Mouse (Mus musculus) yolk sac, embryonic 10.5 days (tissue): ENCODE measurements around the gene Ctsa.
"Not testable (repeated sequence)": the region's sequence is repeated elsewhere in the genome, so short reads cannot be mapped to it uniquely, and the experiment has no call there.

Experiments used
- DNase-seq: peaks from one replicate; pipeline ENCODE4 v3.0.0-alpha.2; 2017; ENCODE audit warnings: low spot score

Ctsa gene

DNA sequence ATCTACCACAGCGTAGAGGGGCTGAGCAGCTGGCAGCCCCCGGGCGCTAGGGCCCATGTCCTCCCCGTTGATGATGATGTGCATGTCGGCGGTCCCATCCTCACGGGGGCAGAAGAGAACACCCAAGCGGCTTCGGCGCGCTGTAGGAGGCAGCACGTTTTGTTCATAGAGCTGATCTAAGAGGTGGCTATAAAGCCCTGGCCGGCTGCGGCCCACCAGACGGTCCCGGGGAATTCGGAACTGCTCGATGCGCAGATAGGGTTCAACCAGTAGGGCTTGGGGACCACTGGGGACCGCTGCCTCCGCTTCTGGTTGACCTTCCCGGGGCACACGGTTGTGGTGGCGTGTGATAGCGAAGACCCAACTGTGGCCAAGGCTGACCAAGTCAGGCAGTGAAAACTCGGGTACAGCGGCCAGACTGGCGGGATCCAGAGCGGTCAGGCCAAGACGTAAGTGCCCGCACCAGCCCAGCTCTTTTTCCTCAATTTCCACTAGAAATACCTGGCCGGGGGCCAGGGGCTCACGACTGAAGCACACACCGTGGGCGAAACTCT lies at the start of gene Ctsa:
Gene Ctsa, plus strand, starts transcription at position 126 of the 554 bp plus-strand sequence.
- DNase-seq, result peak; percentile 85

DNA sequence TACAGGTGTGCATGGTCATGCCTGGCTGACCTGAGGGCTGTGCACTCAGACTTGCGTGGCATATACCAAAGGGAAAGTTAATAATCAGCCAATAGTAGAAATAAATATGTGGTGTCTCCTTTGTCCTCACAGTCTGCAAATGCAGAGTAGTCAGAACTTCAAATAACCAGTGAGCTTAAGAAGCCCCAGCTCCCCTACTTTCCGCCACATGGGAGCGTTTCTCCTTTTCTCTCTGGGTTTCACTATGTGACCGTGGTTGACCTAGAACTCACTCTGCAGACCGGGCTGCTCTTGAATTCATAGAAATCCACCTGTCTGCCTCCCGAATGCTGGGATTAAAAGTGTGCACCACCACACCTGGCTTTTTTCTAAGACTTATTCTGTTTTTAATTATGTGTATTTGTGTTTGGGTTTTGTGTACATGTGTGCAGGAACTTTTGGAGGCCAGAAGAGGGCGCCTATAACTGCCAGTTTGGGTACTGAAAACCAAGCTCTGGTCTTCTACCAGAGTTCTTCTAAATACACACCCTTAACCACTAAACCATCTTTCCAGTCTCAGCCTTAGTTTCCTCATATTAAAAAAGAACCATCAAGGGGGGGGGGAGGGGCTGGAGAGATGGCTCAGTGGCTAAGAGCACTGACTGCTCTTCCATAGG lies 48.6 kb upstream of the Ctsa start:
- DNase-seq, result no peak

DNA sequence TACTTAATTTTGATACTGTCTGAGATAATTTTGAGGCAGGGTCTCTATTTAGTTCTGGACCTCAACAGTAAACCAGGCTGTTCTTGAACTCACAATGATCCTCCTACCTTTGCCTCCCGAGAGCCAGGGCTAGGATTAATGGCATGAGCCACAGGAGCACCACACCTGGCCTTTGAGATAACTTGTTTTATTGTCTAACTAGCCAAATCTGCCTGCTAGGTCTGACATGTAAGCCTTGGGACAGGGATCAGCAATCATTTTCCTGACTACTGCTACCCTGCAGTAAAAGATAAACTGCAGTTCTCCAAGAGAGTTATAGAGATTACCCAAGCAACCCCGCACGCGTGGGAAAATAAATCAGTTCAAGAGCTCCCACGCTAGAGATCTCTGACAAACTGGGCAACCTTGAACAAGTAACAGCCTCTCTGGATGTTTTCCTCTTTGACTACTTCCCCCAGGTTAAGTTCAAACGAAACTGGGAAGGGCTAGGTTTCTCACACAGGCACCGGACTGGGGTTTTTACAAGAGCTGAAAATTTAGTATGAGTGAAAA lies 47.7 kb upstream of the Ctsa start:
- no peak for DNase-seq

DNA sequence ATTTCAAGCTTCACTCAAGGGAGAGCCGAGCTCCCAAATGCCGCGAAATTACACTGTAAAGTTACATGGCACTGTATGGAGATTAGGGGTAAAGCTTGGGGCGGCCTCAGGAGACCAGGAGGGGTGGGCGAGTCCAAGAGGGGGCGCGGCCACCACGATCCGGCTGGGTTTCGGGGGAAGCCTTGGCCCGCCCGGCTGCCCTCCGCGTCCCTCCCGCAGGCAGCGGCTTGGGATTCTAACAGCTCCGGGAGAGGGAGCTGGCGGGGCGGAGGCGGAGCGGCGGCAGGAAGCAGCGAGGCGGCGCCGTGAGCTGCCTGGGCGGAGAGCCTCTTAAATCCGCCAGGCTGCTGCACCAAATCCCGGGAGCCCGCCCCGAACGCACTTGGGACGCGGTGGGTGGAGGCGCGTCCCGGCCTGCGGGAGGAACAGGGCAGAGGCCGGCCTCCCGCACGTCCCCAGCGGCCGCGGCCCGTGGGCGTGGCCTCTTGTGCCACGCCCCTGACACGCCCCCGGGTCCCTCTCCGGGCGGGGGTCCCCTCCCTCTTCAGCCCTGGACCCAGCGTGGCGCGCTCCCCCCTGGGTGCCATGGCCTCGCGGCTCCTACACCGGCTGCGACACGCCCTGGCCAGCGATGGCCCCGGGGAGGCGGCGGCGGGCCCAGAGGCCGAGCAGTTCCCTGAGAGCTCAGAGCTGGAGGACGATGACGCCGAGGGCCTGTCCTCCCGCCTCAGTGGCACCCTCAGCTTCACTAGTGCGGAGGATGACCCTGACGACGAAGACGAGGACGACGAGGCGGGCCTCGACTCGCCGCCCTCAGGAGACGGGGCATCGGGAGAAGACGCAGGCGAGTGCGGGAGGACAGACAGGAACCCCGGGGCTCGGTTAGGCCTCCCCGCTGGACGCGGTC lies 46.9 kb upstream of the Ctsa start, which contains the start of gene Snx21:
Gene Snx21, plus strand, starts transcription at position 343 of the 907 bp plus-strand sequence.
- DNase-seq, result peak; percentile 94

DNA sequence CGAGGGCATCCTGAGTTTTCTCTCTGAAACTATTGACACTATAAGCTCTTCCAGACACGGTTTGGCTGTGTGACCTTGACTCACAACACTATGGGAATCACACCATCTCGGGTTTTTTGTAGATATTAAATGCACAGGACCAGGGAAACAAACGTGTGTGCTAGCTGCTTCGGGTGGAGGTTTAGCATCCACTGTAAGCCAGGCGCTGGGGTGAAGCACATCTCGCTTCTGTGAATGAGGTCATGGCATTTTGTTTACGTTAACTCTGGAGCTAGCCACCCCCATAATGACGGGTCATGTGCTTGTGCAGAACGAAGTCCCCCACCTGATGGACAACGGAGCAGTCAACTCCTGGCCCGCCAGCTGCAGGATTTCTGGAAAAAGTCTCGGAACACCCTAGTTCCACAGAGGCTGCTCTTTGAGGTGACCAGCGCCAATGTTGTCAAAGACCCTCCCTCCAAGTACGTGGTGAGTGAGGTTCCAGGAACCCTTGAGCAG lies 46.2 kb upstream of the Ctsa start:
- peak; percentile 52 for DNase-seq

DNA sequence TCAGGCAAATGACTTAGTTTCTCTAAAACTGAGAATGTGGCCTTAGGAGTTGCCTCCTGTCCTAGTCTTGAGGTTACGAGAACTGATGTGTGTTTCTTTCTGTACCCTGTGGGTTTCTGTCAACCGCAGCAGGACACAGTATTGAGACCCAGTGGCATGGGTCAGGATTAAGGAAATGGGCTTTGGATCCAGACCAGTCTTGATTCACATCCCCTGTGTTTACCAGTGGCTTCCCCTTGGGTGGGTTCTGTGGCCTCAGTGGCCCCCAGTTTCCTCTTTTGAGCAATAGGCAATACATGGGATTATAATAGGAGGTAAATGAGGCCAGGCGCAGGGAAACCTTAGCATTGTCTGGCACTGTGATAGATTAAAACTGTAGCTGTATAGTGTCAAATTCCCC lies 45.6 kb upstream of the Ctsa start:
- no peak for DNase-seq

DNA sequence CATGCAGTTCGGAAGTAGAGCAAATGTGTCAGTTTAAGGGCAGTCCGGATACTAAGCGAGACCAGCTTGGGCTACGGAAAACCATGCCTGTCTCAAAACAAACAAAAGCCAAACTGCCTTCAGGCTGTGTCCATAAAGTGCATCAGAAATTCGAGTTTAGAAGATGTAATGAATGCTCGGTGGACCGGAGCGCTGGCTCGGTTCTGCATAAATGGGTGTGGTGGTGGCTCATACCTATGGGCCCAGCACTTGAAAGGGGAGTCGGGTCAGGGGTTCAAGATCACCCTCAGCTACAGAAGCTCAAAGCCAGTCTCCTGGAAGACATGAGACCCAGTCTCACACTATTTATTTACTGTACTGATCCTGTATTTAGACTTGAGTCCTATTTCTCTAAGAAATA lies 44.9 kb upstream of the Ctsa start:
- no peak for DNase-seq

DNA sequence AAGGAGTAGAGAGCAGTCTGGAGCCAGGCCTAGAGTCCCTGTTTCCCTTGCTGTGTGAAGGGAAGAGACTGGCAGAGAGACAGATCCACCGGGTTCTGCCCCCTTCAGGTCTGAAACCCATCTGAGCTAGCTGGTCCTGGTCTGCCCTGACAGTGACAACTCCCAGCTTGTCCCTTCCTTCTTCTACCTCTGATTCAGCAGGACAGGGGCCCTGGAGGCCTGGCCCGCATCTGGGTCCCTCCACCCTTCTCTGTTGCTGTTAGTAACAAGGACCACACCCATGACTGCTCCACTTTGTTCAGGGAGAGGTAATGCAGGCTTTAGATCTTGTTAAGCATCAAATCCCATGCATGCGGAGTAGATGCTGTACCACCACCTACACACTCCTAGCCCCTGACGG lies 44.3 kb upstream of the Ctsa start:
- no peak for DNase-seq

DNA sequence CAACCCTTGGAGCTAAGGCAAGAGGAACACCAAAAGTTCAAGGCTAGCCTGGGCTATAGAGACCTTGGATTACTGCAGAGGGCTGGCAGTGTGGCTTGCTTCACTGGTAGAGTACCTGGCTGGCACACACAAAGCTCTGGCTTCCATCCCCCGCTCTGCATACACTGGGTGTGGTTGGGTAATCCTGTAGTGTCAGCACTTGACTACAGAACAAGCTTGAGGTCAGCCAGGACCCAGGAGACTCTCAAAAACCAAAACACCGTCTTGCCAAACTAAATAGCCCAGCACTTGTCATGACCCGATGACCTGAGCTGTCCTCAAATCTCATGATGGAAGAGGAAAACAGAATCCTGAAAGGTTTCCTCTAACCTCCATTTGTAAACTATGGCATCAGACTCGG lies 42.2 kb upstream of the Ctsa start:
- DNase-seq, result no peak

DNA sequence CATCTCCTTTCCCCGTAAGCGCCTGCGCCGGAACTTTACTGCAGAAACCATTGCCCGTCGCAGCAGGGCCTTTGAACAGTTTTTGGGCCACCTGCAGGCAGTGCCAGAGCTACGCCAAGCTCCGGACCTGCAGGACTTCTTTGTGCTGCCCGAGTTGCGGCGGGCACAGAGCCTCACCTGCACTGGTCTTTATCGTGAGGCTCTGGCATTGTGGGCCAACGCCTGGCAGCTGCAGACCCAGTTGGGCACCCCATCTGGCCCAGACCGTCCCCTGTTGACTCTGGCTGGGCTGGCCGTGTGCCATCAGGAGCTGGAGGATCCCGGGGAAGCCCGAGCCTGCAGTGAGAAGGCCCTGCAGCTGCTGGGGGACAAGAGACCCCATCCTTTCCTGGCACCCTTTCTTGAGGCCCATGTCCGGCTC lies 40.8 kb upstream of the Ctsa start:
- DNase-seq, result no peak

DNA sequence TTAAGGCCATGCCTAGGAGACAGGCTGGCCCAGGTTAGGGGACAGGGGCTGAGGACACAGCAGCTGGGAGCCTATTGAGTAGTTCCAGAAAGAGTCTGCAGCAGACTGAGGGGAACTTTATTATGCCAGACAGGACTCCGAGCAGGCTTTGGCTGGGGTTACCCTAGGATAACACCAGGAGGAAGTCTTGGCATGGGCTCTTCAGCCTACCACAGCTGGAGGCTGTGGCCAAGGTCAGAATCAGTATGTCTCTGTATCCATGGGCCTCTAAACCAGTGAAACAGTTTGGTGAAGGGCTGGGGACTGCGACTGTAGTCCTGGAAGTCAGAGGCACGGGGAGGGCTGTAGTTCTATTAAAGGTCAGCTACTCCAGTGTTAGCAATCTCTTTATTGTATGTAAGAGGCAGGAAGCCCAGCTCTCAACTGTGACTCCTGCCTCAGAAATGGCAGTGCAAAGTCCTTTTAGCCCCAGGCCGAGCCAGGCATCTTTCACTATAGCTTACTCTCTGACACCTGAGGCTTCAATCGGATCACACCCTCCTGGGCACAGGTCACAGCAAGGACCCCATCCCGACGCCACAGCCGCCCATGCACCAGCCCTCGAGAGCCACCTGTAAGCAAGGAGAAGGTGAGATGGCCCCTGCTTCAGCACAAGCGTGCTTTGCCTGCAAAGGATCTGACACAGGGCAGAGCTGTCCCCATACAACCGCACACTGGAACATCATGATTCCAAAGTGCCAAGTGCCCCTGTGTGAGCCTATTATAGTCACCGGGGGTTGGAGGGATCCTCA lies 40.1 kb upstream of the Ctsa start:
- DNase-seq, result no peak

DNA sequence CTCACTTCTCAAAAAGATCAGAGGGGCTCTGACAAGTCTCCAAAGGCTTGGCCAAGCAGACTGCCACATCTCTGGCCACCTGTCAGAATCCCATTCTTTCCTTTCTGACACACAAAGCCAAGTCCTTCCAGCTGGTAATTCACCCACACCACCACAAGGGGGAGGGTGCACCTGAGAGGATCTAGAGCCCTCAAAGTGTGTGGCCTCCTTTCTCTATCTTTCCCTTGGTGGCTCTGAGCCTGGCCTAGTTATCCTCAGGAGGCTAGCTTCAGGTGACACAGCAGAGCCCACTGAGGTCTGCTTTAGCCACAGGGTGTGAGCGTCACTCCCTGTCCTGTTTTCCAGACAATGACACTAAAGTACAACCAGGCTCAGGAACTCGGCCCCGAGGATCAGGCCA lies 39.4 kb upstream of the Ctsa start:
- no peak for DNase-seq

DNA sequence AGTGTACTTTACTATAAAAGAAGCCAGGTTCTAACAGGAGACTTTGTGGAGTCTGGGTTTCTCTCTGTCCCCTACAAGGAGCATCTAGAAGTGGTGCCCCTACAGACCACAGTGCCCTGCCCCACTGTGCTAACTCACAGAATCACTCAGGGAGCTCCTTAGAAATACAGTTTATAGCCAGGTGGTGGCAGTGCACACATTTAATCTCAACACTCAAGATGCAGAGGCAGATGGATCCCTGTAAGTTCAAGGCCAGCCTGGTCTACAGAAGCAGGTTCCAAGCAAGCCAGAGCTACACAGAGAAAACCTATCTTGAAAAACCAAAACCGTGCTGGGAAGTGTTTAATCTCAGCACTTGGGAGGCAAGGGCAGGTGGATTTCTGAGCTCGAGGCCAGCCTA lies 38.9 kb upstream of the Ctsa start:
- no peak for DNase-seq

DNA sequence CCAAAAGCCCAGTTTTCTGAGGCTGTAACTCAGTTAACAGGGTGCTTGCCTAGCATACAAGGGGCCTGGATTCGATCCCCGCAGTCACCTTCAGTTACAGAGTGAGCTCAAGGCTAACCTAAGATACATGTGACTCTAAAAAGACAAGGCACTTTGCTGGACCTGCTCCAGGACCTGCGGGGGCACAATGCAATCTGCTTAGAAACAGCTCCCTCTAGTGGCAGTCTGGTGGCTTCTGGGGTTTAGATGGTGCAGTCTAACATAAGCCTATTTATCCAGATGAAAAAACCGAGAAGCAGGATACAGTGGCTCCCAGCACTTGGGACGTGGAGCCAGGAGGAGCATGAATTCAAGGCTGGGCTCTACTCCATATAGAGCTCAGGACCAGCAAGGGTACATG lies 38.4 kb upstream of the Ctsa start:
- no peak for DNase-seq

DNA sequence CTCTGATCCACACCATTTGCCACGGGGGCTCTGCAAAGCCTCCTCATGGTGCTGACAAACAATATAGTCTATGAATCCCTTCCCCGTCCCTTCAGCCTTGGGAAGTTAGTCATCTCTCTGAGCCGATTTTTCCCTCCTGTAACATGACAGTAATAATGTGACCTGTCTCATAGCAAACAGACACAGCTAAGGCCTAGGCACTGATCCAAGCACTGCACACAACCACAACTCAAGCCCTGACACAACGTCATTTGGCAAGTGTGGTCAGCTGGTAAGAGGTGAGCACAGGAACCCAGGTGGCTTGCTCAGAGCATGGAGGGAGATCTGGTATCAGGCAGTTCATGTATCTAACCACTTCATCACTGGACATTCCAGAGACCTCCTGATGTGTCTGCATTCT lies 36.8 kb upstream of the Ctsa start:
- DNase-seq, result no peak

DNA sequence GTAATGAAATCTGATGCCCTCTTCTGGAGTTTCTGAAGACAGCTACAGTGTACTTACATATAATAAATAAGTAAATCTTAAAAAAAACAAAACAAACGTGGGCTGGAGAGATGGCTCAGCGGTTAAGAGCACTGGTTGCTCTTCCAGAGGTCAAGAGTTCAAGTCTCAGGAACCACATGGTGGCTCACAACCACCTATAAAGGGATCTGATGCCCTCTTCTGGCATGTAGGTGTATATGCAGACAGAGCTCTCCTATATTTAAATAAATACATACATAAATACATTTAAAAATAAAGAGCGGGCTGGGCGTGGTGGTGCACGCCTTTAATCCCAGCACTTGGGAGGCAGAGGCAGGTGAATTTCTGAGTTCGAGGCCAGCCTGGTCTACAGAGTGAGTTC lies 34.1 kb upstream of the Ctsa start:
- DNase-seq, result not testable (repeated sequence)

DNA sequence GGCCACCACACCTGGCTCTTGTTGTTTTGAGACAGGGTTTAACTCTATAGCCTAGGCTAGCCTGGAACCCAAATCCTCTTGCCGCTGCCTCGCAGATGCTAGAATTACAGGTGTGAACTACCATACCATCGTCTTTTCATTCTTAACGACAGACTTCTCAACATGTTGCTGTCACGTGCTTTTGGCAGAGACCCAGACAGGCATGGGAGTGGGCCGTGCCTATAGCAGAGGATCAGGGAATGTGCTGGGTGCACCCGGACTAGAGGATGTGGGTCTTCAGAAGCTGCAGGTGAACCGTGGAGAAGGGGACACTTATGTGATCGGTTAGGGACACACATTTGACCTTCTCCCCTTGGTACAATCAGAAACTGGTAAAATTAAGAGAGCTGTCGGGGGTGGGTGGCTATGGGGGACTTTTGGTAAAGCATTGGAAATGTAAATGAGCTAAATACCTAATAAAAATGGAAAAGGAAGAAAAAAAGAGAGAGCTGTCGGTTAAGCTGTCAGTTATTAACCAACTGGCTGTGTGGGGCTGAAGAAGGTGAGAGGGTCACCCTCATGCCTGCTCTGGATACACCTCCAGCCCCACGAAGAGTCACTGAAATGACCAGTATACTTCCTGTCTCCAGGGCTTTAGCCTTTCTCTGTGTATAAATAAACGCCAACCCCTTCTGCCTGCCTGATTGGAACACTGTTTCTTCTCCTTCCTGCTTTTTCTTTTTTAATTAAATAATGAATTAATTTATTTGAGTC lies 32.2 kb upstream of the Ctsa start:
- DNase-seq, result no peak

DNA sequence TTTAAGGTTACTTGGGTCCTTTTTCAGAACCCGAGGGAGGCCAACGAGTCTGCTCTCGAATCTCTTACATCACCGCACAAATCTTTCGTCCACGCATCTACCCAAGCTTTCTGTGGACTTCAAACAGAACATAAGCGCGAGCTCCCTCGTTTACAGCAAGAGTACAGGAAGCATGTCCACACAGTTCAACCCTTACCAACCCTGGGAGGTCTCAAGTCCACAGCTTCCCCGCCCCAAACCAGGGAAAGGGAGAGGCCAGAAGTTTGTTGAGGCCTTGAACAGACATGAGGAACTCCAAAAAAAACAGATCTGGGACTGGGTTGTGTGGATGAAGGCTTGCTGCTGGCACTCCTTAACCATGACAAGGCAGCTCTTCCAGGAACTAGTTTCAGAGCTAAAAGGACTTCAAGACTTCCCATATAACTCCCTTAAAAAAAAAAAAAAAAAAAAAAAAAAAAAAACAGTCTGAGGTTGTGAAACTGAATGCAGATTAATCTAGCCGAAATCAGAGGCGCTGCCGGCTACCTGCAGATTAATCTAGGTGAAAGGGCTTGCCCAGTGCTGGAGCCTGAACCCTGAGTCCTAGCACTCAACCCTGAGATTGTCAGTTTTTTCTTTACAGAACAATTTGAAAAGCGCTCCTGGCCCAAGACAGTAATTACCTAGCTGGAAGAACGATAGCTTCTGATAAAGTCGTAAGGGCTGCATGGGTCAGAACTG lies 29.3 kb upstream of the Ctsa start:
- no peak for DNase-seq

DNA sequence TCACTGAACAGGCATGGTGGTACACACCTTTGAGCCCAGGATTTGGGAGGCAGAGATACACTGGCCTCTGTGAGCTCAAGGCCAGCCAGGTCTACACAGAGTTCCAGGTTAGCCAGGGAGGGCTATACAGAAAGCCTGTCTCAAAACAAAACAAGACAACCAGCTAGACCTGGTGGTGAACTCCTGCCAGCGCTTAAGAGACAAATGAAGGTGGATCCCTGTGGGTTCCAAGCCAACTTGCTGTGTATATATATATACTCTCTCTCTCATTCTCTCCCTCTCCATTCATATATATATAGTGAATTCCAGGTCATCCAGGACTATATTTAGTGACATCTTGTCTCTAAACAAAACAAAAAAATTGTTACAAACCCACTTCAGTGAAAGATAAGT lies 28.8 kb upstream of the Ctsa start:
- no peak for DNase-seq

DNA sequence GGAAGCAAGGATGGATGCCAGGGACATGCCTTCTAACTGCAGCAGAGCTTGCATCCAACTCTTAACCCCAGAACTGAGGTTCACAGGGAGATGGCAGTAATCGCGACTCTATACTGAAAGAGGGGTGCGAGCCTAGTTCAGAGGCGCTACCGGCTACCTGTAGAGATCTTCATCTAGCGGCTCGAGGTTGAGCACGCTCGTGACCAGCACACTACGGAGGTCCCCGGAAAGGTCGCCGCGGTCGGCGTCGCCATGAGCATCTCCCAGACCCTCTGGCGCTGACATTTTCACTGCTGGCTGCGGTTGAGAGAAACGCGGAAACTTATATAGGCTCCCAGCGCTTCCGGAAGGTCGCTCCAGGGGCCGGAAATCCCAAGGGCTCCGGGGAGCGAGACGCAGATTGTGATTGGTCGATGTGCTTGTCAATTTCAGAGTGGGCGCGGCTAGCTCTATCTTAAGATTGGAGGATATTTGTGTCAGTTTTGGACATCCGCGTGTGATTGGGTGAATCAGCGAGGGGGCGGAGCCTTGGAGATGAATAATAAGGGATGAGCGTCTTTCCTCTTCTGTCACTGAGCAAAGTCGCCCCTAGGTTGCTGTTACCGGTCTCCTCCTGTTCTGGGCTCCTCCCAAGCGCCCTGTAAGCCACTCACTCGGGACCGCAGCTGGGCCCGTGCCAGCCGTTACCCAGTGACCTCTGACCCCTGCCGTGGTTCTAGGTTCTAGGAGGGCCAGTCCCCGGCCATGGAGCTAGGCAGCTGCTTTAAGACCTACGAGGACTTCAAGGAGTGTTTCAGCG lies 27.9 kb upstream of the Ctsa start, which contains the start of the genes Acot8 and Zswim3:
Gene Acot8, minus strand, starts transcription at position 350 of the 799 bp plus-strand sequence.
Gene Zswim3, plus strand, starts transcription at position 566 of the 799 bp plus-strand sequence.
- peak; percentile 99 for DNase-seq
